Mouse (Mus musculus) left cerebral cortex, postnatal 10 days (tissue): ENCODE results near the gene Kif1b. TPM values are rescaled to one million over a fixed set of nuclear protein-coding genes. Genes with fewer than 3 reads are reported as not detected.
A peak's percentile ranks its signal among the peaks of the same experiment; 100 is the strongest.

Experiments
- DNase-seq, 2 experiments: peaks; one replicate each; pipeline ENCODE4 v3.0.0; 2021 to 2022; ENCODE audit warnings: low spot score in 2 of 2, mixed read lengths in 1 of 2; ENCODE audit errors: extremely low spot score in 1 of 2
- intact Hi-C: fragments of 180-260 bp; cut with DNase I; formaldehyde crosslinking; loops from one replicate; pipeline ENCODE4 v1.15.1; 2025
- total RNA-seq, 2 experiments: library from RNA; stranded (reverse); gene quantifications; 2 replicates each; pipeline ENCODE4 v1.2.3; 2021

The Kif1b gene
- total RNA-seq, 2 experiments from 2014 or later, result 427 to 448 TPM

GRCm38 (mm10) chr4:149163196-149163595 is 144.3 kb downstream of the Kif1b start:
- intact Hi-C loops, result no loop called here
- DNase-seq, result no peak

DNA sequence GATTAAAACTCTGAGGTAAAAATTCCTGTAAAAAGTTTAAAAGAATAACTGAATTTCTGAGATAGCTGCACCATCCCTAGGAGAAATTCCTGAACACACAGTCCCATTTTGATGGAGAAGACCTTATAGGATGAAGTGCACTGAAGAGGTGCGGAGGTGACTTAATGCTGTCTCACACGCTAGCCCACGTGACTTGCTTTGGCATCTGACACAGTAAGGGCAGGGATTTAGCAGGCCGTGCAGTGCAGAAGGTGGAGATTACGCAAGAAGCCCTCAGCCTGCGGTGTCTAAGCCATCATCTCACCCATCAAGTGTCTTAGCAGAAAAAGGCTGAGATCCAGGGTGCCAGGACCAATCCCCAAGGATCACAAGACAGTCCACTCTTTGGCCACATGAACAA is 146.3 kb downstream of the Kif1b start:
- no peak for DNase-seq
- intact Hi-C loops, result no loop called here

DNA sequence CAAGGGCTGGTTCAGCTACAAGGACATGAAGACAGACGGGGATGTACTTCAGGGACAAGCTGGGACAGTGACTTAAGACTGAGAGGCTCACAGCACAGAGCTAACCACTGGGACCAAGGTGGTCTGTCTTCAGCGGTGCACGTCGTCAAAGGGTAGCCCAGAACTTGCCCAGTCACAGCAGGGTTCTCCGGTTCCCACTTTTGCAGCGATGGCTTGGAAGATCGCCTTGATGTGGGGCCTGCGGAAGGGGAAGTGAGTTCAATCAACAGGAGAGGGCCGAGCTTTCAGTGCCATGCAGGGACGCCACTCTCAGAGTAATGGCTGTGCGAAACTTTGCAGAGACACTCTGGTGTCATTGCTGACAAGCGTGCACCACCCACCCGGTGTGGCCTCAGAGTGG is 147.6 kb downstream of the Kif1b start:
- intact Hi-C loops, result no loop called here

GRCm38 (mm10) chr4:149159203-149159602 is 148.3 kb downstream of the Kif1b start:
- DNase-seq, result no peak
- intact Hi-C loops, result no loop called here

More for the DNA sequence above, 147.6 kb downstream of the Kif1b start:
- DNase-seq, result no peak

DNA sequence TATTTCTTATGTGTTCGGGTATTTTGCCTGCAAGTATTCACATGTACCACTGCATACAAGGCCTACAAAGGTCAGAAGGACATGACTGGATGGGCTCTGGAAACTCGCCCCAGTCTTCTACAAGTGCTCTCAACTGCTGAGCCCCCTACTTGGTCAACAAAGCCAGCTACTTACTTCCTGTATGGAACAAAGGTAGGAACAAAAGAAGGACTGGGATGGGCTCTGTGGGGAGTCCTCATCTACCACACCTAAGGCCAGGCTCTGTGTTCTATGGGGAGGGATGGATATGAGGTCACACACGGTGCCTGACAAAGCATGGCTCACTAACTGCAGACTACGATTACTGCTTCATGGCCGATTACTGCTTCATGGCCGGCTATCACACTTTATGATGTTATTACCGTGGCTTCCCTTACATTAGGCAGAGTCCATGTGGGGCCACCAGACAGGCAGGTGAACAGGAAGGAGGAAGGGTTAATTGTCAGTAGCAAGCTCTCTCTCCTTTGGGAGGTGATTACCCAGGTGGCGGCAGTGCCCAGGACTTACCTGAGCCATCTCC is 150.0 kb downstream of the Kif1b start:
- intact Hi-C loops, result no loop called here
- DNase-seq, result no peak

GRCm38 (mm10) chr4:149155711-149156110 is 151.8 kb downstream of the Kif1b start:
- intact Hi-C loops, result no loop called here
- no peak for DNase-seq

DNA sequence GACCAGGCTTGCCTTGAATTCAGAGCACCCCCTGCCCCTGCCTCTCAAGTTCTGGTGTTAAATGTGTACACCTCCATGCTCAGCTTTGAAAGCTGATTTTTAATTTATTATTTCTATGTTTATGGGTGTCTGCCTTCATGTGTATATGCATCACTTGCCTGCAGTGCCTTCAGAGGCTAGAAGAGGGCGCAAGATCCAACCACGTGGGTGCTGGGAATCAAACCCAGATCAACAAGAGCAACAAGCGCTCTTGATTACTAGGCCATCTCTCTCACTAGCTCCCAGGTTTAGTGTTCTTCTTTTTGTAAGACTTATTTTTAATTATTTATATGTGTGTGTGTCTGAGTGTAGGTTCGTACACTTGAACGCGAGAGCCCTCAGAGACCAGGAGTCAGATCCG is 152.6 kb downstream of the Kif1b start:
- intact Hi-C loops, result no loop called here
- DNase-seq, result no peak

- DNase-seq, result no peak
- intact Hi-C loops, result no loop called here
These were observed 156.8 kb downstream of the Kif1b start for GRCm38 (mm10) chr4:149150721-149151120.

DNA sequence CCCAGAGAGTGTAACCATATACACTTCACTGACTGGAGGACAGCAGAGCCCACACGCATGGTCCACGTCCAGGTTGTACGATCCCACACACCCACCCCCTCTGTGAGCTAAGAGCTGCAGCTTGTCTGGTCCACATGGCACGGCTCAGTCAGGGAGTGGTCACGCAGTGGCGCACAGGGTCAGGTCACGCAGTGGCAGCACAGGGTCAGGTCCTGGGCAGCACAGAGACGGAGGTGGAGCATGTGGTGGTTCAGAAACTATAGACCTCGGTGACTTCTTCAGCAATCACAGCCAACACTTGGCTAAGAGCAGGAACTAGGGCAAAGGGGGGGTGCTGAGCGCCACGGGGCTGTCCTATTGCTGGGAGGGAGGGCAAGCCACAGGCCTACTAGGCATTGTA is 157.2 kb downstream of the Kif1b start:
- no peak for DNase-seq
- intact Hi-C loops, result no loop called here

DNA sequence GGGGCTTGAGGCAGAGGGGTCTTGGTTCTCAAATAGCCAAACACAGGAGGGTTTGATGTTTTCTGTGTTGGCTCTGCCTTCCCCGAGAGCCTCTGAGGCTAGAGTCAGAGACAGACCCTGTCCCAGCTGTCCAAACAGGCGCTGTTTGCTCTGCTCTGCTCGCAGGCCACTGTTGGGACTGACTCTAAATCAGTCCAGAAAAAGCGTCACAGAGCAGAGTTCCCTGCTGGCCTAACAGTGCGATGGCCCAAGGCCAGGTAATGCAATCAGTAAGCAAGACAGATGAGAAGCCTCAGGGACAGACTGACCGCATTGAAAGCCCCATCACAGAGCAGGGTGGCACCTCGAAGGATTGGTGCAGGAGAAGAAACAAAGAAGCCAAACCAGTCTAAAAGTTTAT is 157.9 kb downstream of the Kif1b start:
- peak in 1 of 2 experiments; percentile 67 for DNase-seq
- intact Hi-C loops, result loop anchor here (10.0 kb wide), 1 partner anchor 395 kb away; no protein-coding TSS in a partner anchor

DNA sequence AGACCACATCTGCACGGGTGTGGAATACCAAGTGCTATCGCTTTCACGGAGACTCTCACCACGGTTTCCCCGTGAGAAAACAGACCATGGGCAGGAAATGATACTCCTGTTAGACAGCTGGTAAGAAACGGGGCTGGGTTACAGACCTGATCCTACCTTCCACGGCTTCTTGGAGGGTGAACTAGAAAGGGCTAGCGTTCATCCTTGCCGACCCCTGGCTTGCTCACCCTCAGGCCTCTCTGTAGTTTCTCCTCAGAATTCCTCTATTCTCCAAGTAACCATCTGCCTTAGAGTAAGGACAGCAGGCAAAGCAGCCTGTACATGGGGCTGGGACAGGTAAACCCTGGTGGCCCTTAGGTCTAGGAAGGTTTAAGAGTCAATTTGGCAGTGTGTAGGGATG is 158.3 kb downstream of the Kif1b start:
- intact Hi-C loops, result loop anchor here (10.0 kb wide), 1 partner anchor 396 kb away; no protein-coding TSS in a partner anchor
- no peak for DNase-seq

DNA sequence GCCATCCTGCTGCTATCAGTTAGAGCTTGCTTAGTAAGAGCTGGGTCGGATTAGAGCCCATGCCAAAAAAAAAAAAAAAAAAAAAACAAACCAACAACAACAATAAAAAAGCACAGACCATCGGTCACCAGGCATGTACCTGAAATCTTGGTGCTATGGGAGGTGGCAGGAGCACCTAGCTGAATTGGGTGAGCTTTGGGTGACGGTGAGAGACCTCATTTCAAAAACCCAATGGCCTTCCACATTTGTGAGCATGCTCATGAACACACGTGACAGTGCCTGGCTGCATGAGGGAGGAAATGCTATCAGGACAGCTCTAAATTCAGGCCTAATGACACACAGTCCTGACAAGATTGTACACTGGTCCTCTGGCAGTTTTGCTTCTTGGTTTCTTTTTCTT is 159.4 kb downstream of the Kif1b start:
- DNase-seq, result no peak
- intact Hi-C loops, result loop anchor here (10.0 kb wide), 1 partner anchor 397 kb away; no protein-coding TSS in a partner anchor

GRCm38 (mm10) chr4:149147528-149147927 is 160.0 kb downstream of the Kif1b start:
- no peak for DNase-seq
- intact Hi-C loops, result loop anchor here (10.0 kb wide), 1 partner anchor 397 kb away; no protein-coding TSS in a partner anchor

- intact Hi-C loops, result loop anchor here (10.0 kb wide), 1 partner anchor 400 kb away; no protein-coding TSS in a partner anchor
- DNase-seq, result no peak
These were observed 162.3 kb downstream of the Kif1b start for GRCm38 (mm10) chr4:149145151-149145550.

DNA sequence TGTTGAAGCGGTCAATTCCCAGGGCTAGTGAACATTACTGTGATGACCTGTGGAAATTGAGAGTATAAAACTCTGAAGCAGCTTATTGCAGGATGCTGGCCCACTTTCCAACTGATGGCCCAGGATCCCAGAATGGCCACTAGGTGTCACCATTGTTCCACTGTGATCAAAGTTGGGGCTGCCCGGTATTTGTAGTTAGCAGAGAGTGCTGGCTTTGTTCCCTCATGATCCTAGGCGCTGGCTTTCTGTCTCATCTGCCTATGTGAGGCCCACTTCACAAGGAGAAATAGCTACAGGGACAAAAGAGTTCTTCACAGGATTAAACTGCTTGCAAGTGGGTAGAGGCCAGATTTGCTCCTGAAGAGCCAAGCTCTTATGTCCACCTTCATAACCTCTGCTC is 163.0 kb downstream of the Kif1b start:
- peak; percentile 78 to 82 for DNase-seq
- intact Hi-C loops, result loop anchor here (10.0 kb wide), 1 partner anchor 400 kb away; no protein-coding TSS in a partner anchor

- DNase-seq, result no peak
- intact Hi-C loops, result loop anchor here (10.0 kb wide), 1 partner anchor 401 kb away; no protein-coding TSS in a partner anchor
These were observed 163.9 kb downstream of the Kif1b start for GRCm38 (mm10) chr4:149143594-149143993.

DNA sequence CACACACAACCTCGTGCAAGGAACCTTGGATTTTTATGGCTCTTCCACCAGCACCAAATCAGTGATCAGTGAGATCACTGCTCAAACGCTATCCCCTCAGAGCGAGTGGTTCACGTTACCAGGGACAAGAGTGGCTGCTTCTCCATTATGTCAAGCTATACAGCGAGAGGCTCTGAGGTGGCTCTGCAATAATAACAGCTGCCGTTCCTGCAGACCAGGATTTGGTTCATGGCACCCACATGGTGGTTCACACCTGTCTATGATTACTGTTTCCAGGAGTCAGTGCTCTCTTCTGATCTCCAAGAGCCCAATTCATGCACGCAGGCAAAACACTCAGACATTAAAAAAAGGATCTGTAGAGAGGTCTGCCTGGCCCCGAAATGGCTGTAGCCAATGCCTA is 169.0 kb downstream of the Kif1b start:
- no peak for DNase-seq
- intact Hi-C loops, result no loop called here

DNA sequence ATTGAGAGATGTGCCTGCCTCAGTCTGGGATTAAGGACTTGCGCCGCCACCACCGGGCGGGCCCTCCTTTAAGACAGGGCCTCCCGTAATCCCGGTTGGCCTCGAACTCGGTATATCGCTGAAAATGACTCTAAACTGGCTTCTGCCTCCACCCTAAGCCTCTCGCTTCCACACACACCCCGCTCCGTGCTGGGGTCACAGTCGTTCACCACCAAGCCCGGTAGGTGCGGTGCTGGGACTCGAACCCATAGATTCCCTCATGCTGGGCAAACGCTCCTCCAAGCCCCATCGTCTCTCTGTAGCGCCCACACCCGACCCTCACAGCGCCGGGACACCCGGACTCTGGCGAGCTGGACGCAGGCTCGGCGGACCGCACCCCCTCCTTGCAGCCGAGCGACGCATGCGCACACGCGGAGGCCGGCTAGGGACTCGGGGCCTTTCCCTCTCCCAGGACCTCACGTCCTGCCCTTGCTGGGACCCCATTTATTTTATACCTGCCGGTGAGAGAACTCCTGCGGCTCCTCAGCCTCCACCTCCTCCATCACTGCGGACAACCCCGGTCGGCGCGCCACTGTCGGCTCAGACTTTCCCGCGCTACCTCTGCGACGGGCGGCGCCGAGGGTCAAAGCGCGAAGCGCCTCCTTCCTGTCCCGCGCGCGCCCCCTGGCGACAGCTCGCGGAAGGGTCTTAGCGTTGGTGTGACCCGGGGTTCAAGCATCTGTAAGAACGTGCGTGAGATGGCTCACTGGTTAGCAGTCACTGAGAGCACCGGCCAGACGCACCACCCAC is 170.3 kb downstream of the Kif1b start, which contains the start of gene Cenps:
Cenps (minus strand) TSS at position 648 of the 789 bp plus-strand sequence.
- intact Hi-C loops, result no loop called here

GRCm38 (mm10) chr4:149136116-149136850 is 171.2 kb downstream of the Kif1b start:
- intact Hi-C loops, result no loop called here
- DNase-seq, result no peak

More for the DNA sequence above, 170.3 kb downstream of the Kif1b start, which contains the start of gene Cenps:
- DNase-seq, result peak; percentile 78 to 95
